Mouse (Mus musculus) kidney, embryonic 14.5 days (tissue): ENCODE measurements around the gene Myl10. TPM values are rescaled to one million over a fixed set of nuclear protein-coding genes. Genes with fewer than 3 reads are reported as not detected.

Experiments used
- polyA plus RNA-seq: library from polyadenylated mRNA; unstranded; fragments of >200 nt; fragmentation: Nextera tagmentation; extraction: Ambion mirVana; gene quantifications from 2 replicates; pipeline ENCODE4 v1.2.1, GENCODE M21; 2014

Gene Myl10
- polyA plus RNA-seq, 1 experiment from 2014 or later: not detected

Other genes starting within 250 kb of the Myl10 start
- gene Cux1, start 125.7 kb upstream of the Myl10 start, polyA plus RNA-seq: 80.6 and 105 TPM in 2 replicates
- 37.5 and 44.0 TPM in 2 replicates for gene Col26a1, start 190.1 kb downstream of the Myl10 start, polyA plus RNA-seq
- gene Ift22, start 215.0 kb downstream of the Myl10 start, polyA plus RNA-seq: 85.0 and 86.7 TPM in 2 replicates